Mouse (Mus musculus): ENCODE data around the gene Brca2. TPM values are rescaled to one million over a fixed set of nuclear protein-coding genes. Genes with fewer than 3 reads are reported as not detected.
"Not testable (repeated sequence)": the region's sequence is repeated elsewhere in the genome, so short reads cannot be mapped to it uniquely, and the experiment has no call there.

The Brca2 gene
- polyA plus RNA-seq (2016; fragmentation: Nextera tagmentation; extraction: Ambion mirVana), result 30.0 and 30.5 TPM in 2 replicates

- Histone ChIP-seq H3K9ac (peak within 1 kb of the TSS; percentile 90), H3K36me3 (0 out of 2 replicates have a peak, but pooled peaks cover 3% of the 10 kb centered on the region), H3K4me1 (0 out of 2 replicates have a peak, but pooled peaks cover 6% of the 10 kb centered on the region), H3K27me3 (no peaks in the 10 kb centered on the region), H3K27ac (peak within 1 kb of the TSS; percentile 71), H3K4me2 (replicated peaks) (peak within 1 kb of the TSS; percentile 64), H3K9me3 (no peaks in the 10 kb centered on the region), H3K4me3 (peak within 1 kb of the TSS; percentile 74)
- ATAC-seq (ENCODE audit: insufficient number of reproducible peaks, insufficient read depth, low FRiP score, low TSS enrichment), result peak; percentile 86
- 6% methylated on average over 59 of the region's 63 CpGs for WGBS
These were observed at the start of gene Brca2 for GRCm38 (mm10) chr5:150521937-150522866. TSS of gene Brca2 (plus strand) at chr5:150522630.

GRCm38 (mm10) chr5:150477364-150477763 lies 45.1 kb upstream of the Brca2 start:
- no peaks in the 10 kb centered on the region for H3K36me3 ChIP-seq
- H3K4me1 ChIP-seq, result no peaks in the 10 kb centered on the region
- 59% methylated on average over 4 of the region's 4 CpGs for WGBS
- H3K4me3 ChIP-seq, result no peak overlapping the region
- H3K4me2 ChIP-seq (replicated peaks), result no peak overlapping the region
- H3K9ac ChIP-seq, result no peak overlapping the region
- H3K27ac ChIP-seq, result no peak overlapping the region
- H3K9me3 ChIP-seq, result no peaks in the 10 kb centered on the region
- H3K27me3 ChIP-seq, result no peaks in the 10 kb centered on the region
- ATAC-seq (ENCODE audit: insufficient number of reproducible peaks, insufficient read depth, low FRiP score, low TSS enrichment), result no peak

- Histone ChIP-seq H3K4me2 (replicated peaks) (no peak overlapping the region), H3K9me3 (no peaks in the 10 kb centered on the region), H3K27ac (no peak overlapping the region), H3K36me3 (no peaks in the 10 kb centered on the region), H3K27me3 (no peaks in the 10 kb centered on the region), H3K4me1 (no peaks in the 10 kb centered on the region), H3K4me3 (no peak overlapping the region), H3K9ac (no peak overlapping the region)
- ATAC-seq (ENCODE audit: insufficient number of reproducible peaks, insufficient read depth, low FRiP score, low TSS enrichment), result no peak
- WGBS, result 55% methylated on average over 4 of the region's 4 CpGs
These were observed 43.8 kb upstream of the Brca2 start for GRCm38 (mm10) chr5:150478612-150479011.

- Histone ChIP-seq H3K27me3 (no peaks in the 10 kb centered on the region), H3K4me1 (0 out of 2 replicates have a peak, but pooled peaks cover 6% of the 10 kb centered on the region), H3K27ac (no peak overlapping the region), H3K9ac (no peak overlapping the region), H3K36me3 (no peaks in the 10 kb centered on the region), H3K4me2 (replicated peaks) (no peak overlapping the region), H3K4me3 (no peak overlapping the region), H3K9me3 (no peaks in the 10 kb centered on the region)
- no peak for ATAC-seq (ENCODE audit: insufficient number of reproducible peaks, insufficient read depth, low FRiP score, low TSS enrichment)
- 26% methylated on average over 3 of the region's 3 CpGs for WGBS
These were observed 37.2 kb upstream of the Brca2 start for GRCm38 (mm10) chr5:150485198-150485597.

GRCm38 (mm10) chr5:150490285-150490684 lies 32.1 kb upstream of the Brca2 start:
- no peak overlapping the region for H3K9ac ChIP-seq
- no peak overlapping the region for H3K27ac ChIP-seq
- ATAC-seq (ENCODE audit: insufficient number of reproducible peaks, insufficient read depth, low FRiP score, low TSS enrichment), result no peak
- WGBS, result 75% methylated on average over 3 of the region's 3 CpGs
- no peaks in the 10 kb centered on the region for H3K36me3 ChIP-seq
- H3K27me3 ChIP-seq, result no peaks in the 10 kb centered on the region
- H3K4me1 ChIP-seq, result 0 out of 2 replicates have a peak, but pooled peaks cover 5% of the 10 kb centered on the region
- H3K4me2 ChIP-seq (replicated peaks), result no peak overlapping the region
- no peak overlapping the region for H3K4me3 ChIP-seq
- H3K9me3 ChIP-seq, result no peaks in the 10 kb centered on the region

GRCm38 (mm10) chr5:150490821-150491220 lies 31.6 kb upstream of the Brca2 start:
- Histone ChIP-seq H3K27ac (no peak overlapping the region), H3K9ac (no peak overlapping the region), H3K4me3 (no peak overlapping the region), H3K4me1 (0 out of 2 replicates have a peak, but pooled peaks cover 5% of the 10 kb centered on the region), H3K27me3 (no peaks in the 10 kb centered on the region), H3K36me3 (0 out of 2 replicates have a peak, but pooled peaks cover 3% of the 10 kb centered on the region), H3K4me2 (replicated peaks) (no peak overlapping the region), H3K9me3 (no peaks in the 10 kb centered on the region)
- 57% methylated on average over 8 of the region's 8 CpGs for WGBS
- no peak; the same call in 1 of the 2 replicates for ATAC-seq (ENCODE audit: insufficient number of reproducible peaks, insufficient read depth, low FRiP score, low TSS enrichment)

GRCm38 (mm10) chr5:150491573-150492173 lies 30.8 kb upstream of the Brca2 start:
- not testable (repeated sequence) for H3K4me3 ChIP-seq; H3K36me3 ChIP-seq; H3K4me1 ChIP-seq; H3K27me3 ChIP-seq; H3K4me2 ChIP-seq (replicated peaks); H3K9me3 ChIP-seq; ATAC-seq (ENCODE audit: insufficient number of reproducible peaks, insufficient read depth, low FRiP score, low TSS enrichment); H3K27ac ChIP-seq; H3K9ac ChIP-seq
- 78% methylated on average over 4 of the region's 4 CpGs for WGBS

- H3K9ac ChIP-seq, result no peak overlapping the region
- no peaks in the 10 kb centered on the region for H3K9me3 ChIP-seq
- no peak for ATAC-seq (ENCODE audit: insufficient number of reproducible peaks, insufficient read depth, low FRiP score, low TSS enrichment)
- no peak overlapping the region for H3K4me3 ChIP-seq
- 45% methylated on average over 6 of the region's 6 CpGs for WGBS
- 0 out of 2 replicates have a peak, but pooled peaks cover 6% of the 10 kb centered on the region for H3K36me3 ChIP-seq
- no peak overlapping the region for H3K4me2 ChIP-seq (replicated peaks)
- no peaks in the 10 kb centered on the region for H3K27me3 ChIP-seq
- H3K27ac ChIP-seq, result no peak overlapping the region
- H3K4me1 ChIP-seq, result 0 out of 2 replicates have a peak, but pooled peaks cover 5% of the 10 kb centered on the region
These were observed 26.6 kb upstream of the Brca2 start for GRCm38 (mm10) chr5:150495792-150496191.

GRCm38 (mm10) chr5:150510451-150511225 lies 11.8 kb upstream of the Brca2 start:
- H3K27me3 ChIP-seq, result no peaks in the 10 kb centered on the region
- H3K27ac ChIP-seq, result no peak overlapping the region
- no peaks in the 10 kb centered on the region for H3K9me3 ChIP-seq
- no peaks in the 10 kb centered on the region for H3K36me3 ChIP-seq
- 87% methylated on average over 6 of the region's 6 CpGs for WGBS
- H3K9ac ChIP-seq, result no peak overlapping the region
- no peak overlapping the region for H3K4me3 ChIP-seq
- ATAC-seq (ENCODE audit: insufficient number of reproducible peaks, insufficient read depth, low FRiP score, low TSS enrichment), result no peak
- H3K4me2 ChIP-seq (replicated peaks), result no peak overlapping the region
- no peaks in the 10 kb centered on the region for H3K4me1 ChIP-seq

- H3K27me3 ChIP-seq, result no peaks in the 10 kb centered on the region
- no peak overlapping the region for H3K27ac ChIP-seq
- no peaks in the 10 kb centered on the region for H3K36me3 ChIP-seq
- WGBS, result 75% methylated on average over 4 of the region's 4 CpGs
- H3K4me2 ChIP-seq (replicated peaks), result no peak overlapping the region
- H3K4me3 ChIP-seq, result no peak overlapping the region
- ATAC-seq (ENCODE audit: insufficient number of reproducible peaks, insufficient read depth, low FRiP score, low TSS enrichment), result no peak
- H3K9ac ChIP-seq, result no peak overlapping the region
- no peaks in the 10 kb centered on the region for H3K4me1 ChIP-seq
- no peaks in the 10 kb centered on the region for H3K9me3 ChIP-seq
These were observed 9.2 kb upstream of the Brca2 start for GRCm38 (mm10) chr5:150513264-150513663.

- Histone ChIP-seq H3K9ac (no peak overlapping the region), H3K27ac (no peak overlapping the region), H3K4me1 (no peaks in the 10 kb centered on the region), H3K36me3 (no peaks in the 10 kb centered on the region), H3K4me2 (replicated peaks) (no peak overlapping the region), H3K9me3 (no peaks in the 10 kb centered on the region), H3K27me3 (no peaks in the 10 kb centered on the region), H3K4me3 (no peak overlapping the region)
- ATAC-seq (ENCODE audit: insufficient number of reproducible peaks, insufficient read depth, low FRiP score, low TSS enrichment), result no peak
- 96% methylated on average over 1 of the region's 1 CpGs for WGBS
These were observed 8.4 kb upstream of the Brca2 start for GRCm38 (mm10) chr5:150514027-150514426.

Measured in embryonic facial prominence, embryonic 12.5 days (tissue).